ENCODE assay signal across 19 mouse cellular contexts in genomic region chr5:92842417-92842816, GRCm38 (mm10).
DNase-seq lines count a peak whose midpoint lies in the region; ATAC-seq and TF ChIP-seq lines count a peak whose summit lies in the region.
"Had no signal": no experiment of that assay in that cellular context is flagged by ENCODE, and none has a peak within 500 bp of the region (broad histone marks: within the 10 kb centered on the region; RNA-seq: fewer than 3 reads in every experiment).

No protein-coding gene starts in this region.

- DNase-seq in heart, postnatal 36 days: no peak
- no peak for DNase-seq in liver, postnatal 0 days
- no peak for DNase-seq in adrenal gland, postnatal 25 days
- DNase-seq in left cerebral cortex, postnatal 10 days (ENCODE audit: extremely low spot score in 1 of 2, low spot score in 2 of 2): no peak
- DNase-seq: B cell, adult 2 months; cerebellum, adult 11 months; kidney, postnatal 4 days; layer of hippocampus, postnatal 36 days; right cerebral cortex, postnatal 4 days; thymus, postnatal 36 days had no signal

- H3K4me1 ChIP-seq in heart, embryonic 13.5 days: peaks cover 54% of the 10 kb centered on the region
- H3K4me1 ChIP-seq in liver, postnatal 0 days (ENCODE audit: insufficient read depth): peaks cover 12% of the 10 kb centered on the region
- H3K4me1 ChIP-seq in liver, embryonic 12.5 days: no peaks in the 10 kb centered on the region
- H3K4me1 ChIP-seq in stomach, embryonic 16.5 days (ENCODE audit: control insufficient read depth, insufficient read depth, low read length): peaks cover 30% of the 10 kb centered on the region

- peak overlapping the region; percentile 17; the same call in 1 of the 2 replicates for H3K27ac ChIP-seq in heart, embryonic 13.5 days (replicated peaks)
- no peak overlapping the region for H3K27ac ChIP-seq in liver, postnatal 0 days (ENCODE audit: low read depth)
- H3K27ac ChIP-seq in liver, embryonic 12.5 days: no peak overlapping the region
- H3K27ac ChIP-seq in stomach, embryonic 16.5 days (ENCODE audit: low read length): peak overlapping the region; percentile 53; the same call in 1 of the 2 replicates
- H3K27ac ChIP-seq: forebrain, embryonic 12.5 days; heart, embryonic 15.5 days; hindbrain, embryonic 15.5 days; limb, embryonic 12.5 days; liver, embryonic 15.5 days had no signal

- intact Hi-C loops in heart, postnatal 36 days (cut with DNase I): no loop called here
- intact Hi-C loops in left cerebral cortex, postnatal 10 days (cut with DNase I): no loop called here

- H3K36me3 ChIP-seq in heart, embryonic 13.5 days: 0 out of 2 replicates have a peak, but pooled peaks cover 5% of the 10 kb centered on the region
- no peaks in the 10 kb centered on the region for H3K36me3 ChIP-seq in liver, postnatal 0 days (replicated peaks; ENCODE audit: insufficient read depth, low read length)
- H3K36me3 ChIP-seq in liver, embryonic 12.5 days: no peaks in the 10 kb centered on the region
- H3K36me3 ChIP-seq in stomach, embryonic 16.5 days (ENCODE audit: control insufficient read depth, insufficient read depth, low read length): no peaks in the 10 kb centered on the region
- H3K36me3 ChIP-seq: heart, embryonic 15.5 days; hindbrain, embryonic 15.5 days; limb, embryonic 12.5 days; liver, embryonic 15.5 days had no signal

- no peak overlapping the region for H3K4me3 ChIP-seq in heart, embryonic 13.5 days
- no peak overlapping the region for H3K4me3 ChIP-seq in liver, postnatal 0 days (ENCODE audit: low read depth, low read length)
- no peak overlapping the region for H3K4me3 ChIP-seq in liver, embryonic 12.5 days
- no peak overlapping the region for H3K4me3 ChIP-seq in stomach, embryonic 16.5 days (replicated peaks; ENCODE audit: low read length)
- H3K4me3 ChIP-seq: forebrain, embryonic 12.5 days; heart, embryonic 15.5 days; hindbrain, embryonic 15.5 days; limb, embryonic 12.5 days; liver, embryonic 15.5 days had no signal

- H3K4me2 ChIP-seq in heart, embryonic 13.5 days: peak overlapping the region; percentile 1; the same call in 1 of the 2 replicates
- 0 out of 2 replicates have a peak overlapping the region, but pooled peaks have one; percentile 13 for H3K4me2 ChIP-seq in liver, postnatal 0 days (ENCODE audit: low read depth, low read length)
- H3K4me2 ChIP-seq in liver, embryonic 12.5 days: no peak overlapping the region
- H3K4me2 ChIP-seq in stomach, embryonic 16.5 days (ENCODE audit: low read depth, low read length): no peak overlapping the region
- H3K4me2 ChIP-seq: forebrain, embryonic 12.5 days; heart, embryonic 15.5 days; hindbrain, embryonic 15.5 days; limb, embryonic 12.5 days; liver, embryonic 15.5 days had no signal

- no peak overlapping the region for H3K9ac ChIP-seq in heart, embryonic 13.5 days
- no peak overlapping the region for H3K9ac ChIP-seq in liver, postnatal 0 days (replicated peaks)
- no peak overlapping the region for H3K9ac ChIP-seq in liver, embryonic 12.5 days
- H3K9ac ChIP-seq in stomach, embryonic 16.5 days (ENCODE audit: low read length): 0 out of 2 replicates have a peak overlapping the region, but pooled peaks have one; percentile 18
- H3K9ac ChIP-seq: forebrain, embryonic 12.5 days; heart, embryonic 15.5 days; hindbrain, embryonic 15.5 days; limb, embryonic 12.5 days; liver, embryonic 15.5 days had no signal

- no peaks in the 10 kb centered on the region for H3K27me3 ChIP-seq in heart, embryonic 13.5 days (replicated peaks)
- no peaks in the 10 kb centered on the region for H3K27me3 ChIP-seq in liver, postnatal 0 days (ENCODE audit: insufficient read depth, low read length)
- H3K27me3 ChIP-seq in liver, embryonic 12.5 days (replicated peaks): no peaks in the 10 kb centered on the region
- H3K27me3 ChIP-seq in stomach, embryonic 16.5 days (ENCODE audit: control insufficient read depth, insufficient read depth, low read length): no peaks in the 10 kb centered on the region
- H3K27me3 ChIP-seq: forebrain, embryonic 12.5 days; heart, embryonic 15.5 days; hindbrain, embryonic 15.5 days; limb, embryonic 12.5 days; liver, embryonic 15.5 days had no signal

- TF ChIP-seq EP300 in liver, postnatal 0 days (IDR thresholded peaks at IDR 0.05; ENCODE audit: low read depth): no peak

- no peak for ATAC-seq in heart, embryonic 13.5 days (ENCODE audit: extremely low read depth, insufficient number of reproducible peaks, low FRiP score, low TSS enrichment)
- ATAC-seq in liver, postnatal 0 days: no peak
- ATAC-seq in liver, embryonic 12.5 days: no peak
- ATAC-seq in hematopoietic stem cell, adult 5-6 weeks (replicated peaks in 1 of 2; ENCODE audit: insufficient read depth in 1 of 2, low FRiP score in 2 of 2, low TSS enrichment in 1 of 2, low read depth in 1 of 2, poor library complexity in 2 of 2, severe bottlenecking in 2 of 2): peak; percentile 32 to 56
- no peak for ATAC-seq in stomach, embryonic 16.5 days (ENCODE audit: insufficient read depth, low FRiP score)

- WGBS in heart, embryonic 13.5 days: 26% methylated on average over 8 of the region's 8 CpGs
- 6% methylated on average over 8 of the region's 8 CpGs for WGBS in liver, postnatal 0 days (ENCODE audit: insufficient replicate concordance)
- 9% methylated on average over 8 of the region's 8 CpGs for WGBS in liver, embryonic 12.5 days (ENCODE audit: insufficient replicate concordance)
- WGBS in stomach, embryonic 16.5 days: 23% methylated on average over 8 of the region's 8 CpGs

- no peaks in the 10 kb centered on the region for H3K9me3 ChIP-seq in heart, embryonic 13.5 days
- no peaks in the 10 kb centered on the region for H3K9me3 ChIP-seq in liver, postnatal 0 days (ENCODE audit: low read length)
- H3K9me3 ChIP-seq in liver, embryonic 12.5 days (replicated peaks): no peaks in the 10 kb centered on the region
- no peaks in the 10 kb centered on the region for H3K9me3 ChIP-seq in stomach, embryonic 16.5 days (replicated peaks; ENCODE audit: control insufficient read depth, low read length)
- H3K9me3 ChIP-seq: forebrain, embryonic 12.5 days; heart, embryonic 15.5 days; hindbrain, embryonic 15.5 days; limb, embryonic 12.5 days; liver, embryonic 15.5 days had no signal

- TF ChIP-seq CTCF in liver, postnatal 0 days (IDR thresholded peaks at IDR 0.05; ENCODE audit: low read depth): no peak

Comparison
In these comparisons a context has a peak if more than half of its experiments do, and no peak if none do; other contexts are left out.
1. H3K4me2 ChIP-seq: peak in heart, embryonic 13.5 days (single experiment) and liver, postnatal 0 days (single experiment); none in liver, embryonic 12.5 days (single experiment) and stomach, embryonic 16.5 days (single experiment).
2. ATAC-seq: peak in hematopoietic stem cell, adult 5-6 weeks (2 of 2); none in heart, embryonic 13.5 days (single experiment), liver, postnatal 0 days (single experiment), liver, embryonic 12.5 days (single experiment) and stomach, embryonic 16.5 days (single experiment).
3. H3K27ac ChIP-seq: peak in heart, embryonic 13.5 days (single experiment) and stomach, embryonic 16.5 days (single experiment); none in liver, postnatal 0 days (single experiment) and liver, embryonic 12.5 days (single experiment).